Mouse (Mus musculus) lung, postnatal 25 days (tissue): ENCODE measurements around the gene Aagab.

Experiments
- DNase-seq: peaks from one replicate; pipeline ENCODE4 v3.0.0; 2022; ENCODE audit warnings: low spot score

The Aagab gene

DNA sequence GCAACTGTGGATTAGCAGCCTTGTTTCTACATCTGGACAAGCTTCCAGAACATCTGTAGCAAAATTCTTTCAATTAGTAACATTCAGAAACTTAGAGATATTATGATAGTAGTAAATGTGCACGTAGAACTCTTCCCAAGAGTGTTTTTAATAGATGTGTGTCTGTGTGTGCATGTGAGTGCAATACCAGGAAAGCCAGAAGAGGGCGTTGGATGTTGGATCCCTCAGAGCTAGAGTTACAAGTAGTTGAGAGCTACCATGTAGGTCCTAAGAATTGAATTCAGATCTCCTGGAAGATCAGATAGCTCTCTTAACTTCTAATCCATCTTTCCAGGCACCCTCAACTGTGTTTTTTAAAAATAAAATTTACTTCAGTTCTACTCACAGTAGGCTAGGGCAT is 4.1 kb downstream of the Aagab start:
- DNase-seq: no peak

DNA sequence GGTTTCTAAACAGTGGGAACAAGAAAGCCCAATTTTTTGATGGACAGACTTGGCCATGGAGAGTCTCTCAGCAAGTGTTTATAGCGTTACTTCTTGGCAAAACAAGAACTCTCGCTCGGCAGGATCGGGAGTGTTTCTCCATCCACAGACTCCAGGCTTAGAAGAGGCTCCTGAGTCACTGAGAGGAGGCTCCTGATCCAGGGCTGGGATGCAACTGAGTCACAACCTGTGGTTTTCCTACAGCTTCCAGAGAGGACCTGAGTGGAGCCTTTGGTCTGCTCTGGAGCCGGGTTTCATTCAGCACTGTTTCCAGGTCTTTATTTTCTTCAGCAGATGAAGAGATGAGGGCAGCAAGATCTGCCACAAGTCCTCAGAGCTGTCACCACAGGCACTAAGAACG is 5.5 kb downstream of the Aagab start:
- no peak for DNase-seq

DNA sequence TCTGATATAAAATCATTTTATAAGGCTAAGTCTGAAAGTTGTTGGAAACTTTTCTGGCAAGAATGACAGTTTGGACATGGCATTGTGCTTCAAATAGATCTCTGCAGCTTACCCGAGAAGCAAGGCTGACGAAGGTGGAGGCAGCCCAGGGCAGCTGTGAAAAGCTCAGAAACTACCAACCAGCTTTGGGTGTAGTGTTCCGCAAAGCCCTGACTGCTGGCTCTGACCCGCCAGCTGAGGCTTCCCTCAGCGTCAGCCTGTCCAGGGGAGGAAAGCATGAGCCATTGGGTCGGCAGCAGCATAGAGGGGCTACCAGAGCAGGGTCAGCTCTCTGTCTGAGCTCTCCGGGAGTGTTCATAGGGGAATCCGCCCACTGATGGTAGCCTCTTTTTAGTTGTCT is 6.8 kb downstream of the Aagab start:
- DNase-seq: no peak

GRCm38 (mm10) chr9:63609776-63610175 is 7.3 kb downstream of the Aagab start:
- DNase-seq: no peak

- no peak for DNase-seq
Measured at GRCm38 (mm10) chr9:63610231-63610630, 7.8 kb downstream of the Aagab start.

- DNase-seq: no peak
Measured at GRCm38 (mm10) chr9:63610841-63611366, 8.4 kb downstream of the Aagab start.

DNA sequence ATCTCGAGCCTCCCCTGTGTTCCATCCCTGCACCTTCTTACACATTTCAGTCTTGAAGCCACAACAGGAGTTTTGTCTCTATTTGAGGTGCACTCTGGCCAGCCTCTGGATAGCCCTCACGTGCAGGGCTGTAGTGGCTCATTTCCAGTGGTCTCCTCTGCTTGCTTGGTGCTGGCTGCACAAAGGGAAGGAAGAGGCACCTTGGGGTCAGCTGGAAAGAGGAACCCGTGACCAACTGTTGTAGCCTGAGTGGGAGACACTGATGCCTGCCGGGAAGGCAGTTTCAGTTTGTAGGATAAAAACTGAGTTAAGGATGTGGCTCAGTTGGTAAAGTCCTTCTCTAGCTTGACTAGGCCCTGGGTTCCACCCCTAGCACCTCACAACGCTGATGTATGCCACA is 9.5 kb downstream of the Aagab start:
- DNase-seq: no peak

- peak; percentile 32 for DNase-seq
Measured at GRCm38 (mm10) chr9:63612565-63613515, 10.4 kb downstream of the Aagab start.

DNA sequence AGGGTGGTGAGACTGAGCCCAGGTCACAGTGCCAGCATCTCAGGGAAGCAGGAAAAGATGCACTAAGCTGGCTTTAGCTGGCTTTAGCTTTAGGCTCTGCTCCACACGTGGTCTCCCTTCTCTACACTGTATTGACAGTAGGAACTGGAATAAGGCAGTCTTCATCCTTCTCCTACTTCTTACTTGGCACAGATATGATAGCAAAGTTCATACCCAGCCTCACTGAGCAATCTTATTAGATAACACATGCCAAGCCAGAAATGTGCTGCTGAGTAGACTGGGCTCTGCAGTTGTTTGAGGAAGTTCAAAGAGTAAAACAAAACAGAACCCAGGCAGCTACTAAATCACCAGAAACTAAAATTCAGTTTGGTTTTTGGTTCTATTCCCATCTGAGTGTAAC is 11.1 kb downstream of the Aagab start:
- DNase-seq: no peak

DNA sequence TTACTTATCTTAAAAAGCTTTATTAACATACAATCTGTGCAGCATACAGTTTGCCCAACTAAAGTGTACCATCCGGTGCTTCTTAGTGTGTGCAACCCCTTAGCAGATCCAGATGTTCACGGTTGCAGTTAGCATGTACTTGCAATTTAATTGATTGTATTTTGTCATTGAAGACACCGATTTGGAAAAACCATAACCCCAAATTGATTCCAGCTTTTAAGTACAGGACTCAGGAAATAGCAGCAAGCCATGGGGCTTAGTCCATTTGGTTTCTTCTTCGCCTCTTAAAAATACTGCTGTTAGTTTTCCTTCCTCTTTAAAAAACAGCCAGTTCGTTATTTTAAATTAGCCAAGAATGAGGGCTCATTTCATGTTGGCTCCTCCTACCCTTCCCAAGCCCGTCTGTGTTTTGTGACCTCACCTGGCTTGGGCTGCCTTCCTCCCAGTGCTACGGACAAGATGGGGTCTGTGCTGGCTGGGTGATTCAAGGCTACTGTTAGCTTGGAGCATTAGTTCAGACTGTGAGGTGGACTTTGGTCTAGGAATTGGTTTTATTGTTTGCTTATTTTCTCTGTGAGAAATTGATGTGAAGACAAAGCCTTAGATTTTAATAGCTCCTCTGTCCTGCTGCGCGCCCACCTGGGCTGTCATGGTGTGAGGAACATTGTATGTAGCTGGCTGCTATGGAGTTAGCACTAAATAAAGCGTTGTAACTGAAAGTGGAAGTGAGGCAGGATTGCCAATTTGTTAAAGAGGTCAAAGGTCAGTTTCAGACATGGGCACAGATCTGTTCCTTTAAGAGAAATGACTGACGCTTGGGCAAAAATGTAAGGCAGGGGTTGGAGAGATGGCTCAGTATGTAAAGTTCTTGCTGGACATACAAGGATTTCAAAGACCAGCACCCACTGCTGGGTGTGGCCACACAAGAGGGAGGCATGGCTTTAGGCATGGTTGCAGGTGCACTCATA is 11.8 kb downstream of the Aagab start:
- peak; percentile 31 for DNase-seq

- DNase-seq: no peak
Measured at GRCm38 (mm10) chr9:63617967-63618366, 15.5 kb downstream of the Aagab start.

DNA sequence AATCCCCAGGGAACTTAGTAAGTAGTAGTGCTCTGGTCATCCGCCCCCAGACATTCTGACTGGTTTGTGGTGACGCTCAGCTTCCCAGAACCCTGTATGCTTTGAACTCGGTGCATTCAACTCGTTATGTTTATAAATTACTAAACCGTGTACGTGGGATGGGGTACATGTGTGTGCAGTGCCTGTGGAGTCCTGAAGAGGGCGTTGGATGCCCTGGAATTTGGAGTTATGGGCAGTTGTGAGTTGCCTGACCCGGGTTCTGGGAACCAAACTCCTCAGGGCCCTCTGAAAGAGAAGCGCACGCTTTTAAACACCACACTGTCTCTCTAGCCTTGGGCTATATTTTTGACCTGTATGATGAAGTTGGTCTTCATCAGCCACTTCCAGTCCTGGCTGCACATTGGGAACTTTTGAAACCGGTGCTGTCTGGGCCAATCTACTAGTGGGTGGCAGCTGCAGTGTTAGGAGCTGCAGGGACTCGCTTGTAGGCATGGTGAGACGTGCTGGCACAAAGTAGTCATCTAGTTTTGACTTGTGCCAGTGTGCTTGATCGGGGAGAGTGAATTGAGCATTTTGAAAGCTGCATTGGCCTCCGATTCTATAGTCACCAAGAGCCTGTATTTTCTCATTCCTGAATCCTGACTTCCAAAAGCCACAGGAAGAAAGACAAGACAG is 21.6 kb downstream of the Aagab start:
- DNase-seq: no peak

DNA sequence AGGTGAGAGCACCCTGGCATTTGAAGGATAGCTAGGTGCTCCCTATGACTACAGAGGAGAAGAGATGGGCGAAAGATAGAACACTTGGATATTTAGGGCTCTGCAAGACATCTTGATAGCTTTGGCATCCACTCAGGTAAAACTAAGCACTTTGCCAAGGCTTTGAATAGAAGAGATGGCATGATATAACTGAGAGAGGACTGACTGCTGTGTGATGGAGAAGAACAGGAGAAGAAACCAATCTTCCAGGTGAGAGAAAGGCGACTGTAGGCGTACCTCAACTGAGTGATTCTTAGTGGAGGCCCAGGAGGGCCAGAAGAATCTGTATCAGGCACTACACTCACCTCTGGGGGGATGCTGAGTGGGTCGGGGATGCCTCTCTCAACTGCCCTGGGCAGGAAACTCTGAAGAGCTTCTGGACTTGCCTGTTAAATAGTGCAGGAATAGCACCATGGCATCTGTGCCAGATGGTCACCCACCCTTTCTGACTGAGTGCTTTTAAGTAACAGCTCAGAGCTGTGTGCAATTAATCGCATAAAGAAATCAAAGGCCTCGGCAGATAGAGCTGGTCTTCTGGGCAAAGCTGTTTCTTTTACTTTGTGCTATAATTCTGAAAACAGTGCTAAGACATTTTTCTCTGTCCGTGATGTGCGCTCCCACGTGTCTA is 22.8 kb downstream of the Aagab start:
- no peak for DNase-seq

DNA sequence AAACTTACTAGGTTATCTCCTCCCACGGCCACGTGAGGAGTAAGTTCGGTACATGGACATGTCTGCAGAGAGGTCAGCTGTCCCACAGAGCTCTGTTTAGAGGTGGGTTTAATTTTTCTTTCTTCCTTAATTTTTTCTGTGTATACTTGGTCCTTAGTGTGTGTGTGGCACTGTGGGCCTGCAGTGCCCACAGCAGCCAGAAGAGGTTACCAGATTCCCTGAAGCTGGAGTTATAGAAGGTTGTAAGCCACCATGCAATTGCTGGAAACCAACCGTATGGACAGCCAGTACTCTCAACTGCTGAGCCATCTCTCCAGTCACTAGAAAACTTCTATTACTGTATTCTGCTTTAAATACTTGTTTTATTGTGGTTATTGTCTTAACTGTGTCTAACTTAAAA is 29.6 kb downstream of the Aagab start:
- DNase-seq: no peak

- peak; percentile 46 for DNase-seq
Measured at GRCm38 (mm10) chr9:63632924-63633323, 30.5 kb downstream of the Aagab start.

DNA sequence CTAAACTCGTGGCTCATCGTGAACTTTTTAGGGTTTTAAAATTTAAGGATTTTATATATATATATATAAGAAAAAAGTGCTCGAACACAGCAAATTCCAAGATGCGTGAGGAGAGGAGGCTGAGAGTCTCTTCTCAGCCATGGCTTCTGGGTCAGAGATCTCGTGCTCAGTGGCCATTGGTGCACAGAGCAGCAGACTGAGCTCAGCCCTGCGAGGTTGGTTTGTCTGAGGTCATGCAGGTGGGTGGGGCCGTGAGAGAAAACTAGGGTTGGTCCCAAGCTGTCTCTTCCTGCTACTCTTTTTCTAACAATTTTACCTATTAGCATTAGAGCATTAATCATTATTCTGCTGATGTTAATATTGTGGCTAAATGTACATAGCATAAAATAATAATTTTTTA is 30.9 kb downstream of the Aagab start:
- DNase-seq: no peak

DNA sequence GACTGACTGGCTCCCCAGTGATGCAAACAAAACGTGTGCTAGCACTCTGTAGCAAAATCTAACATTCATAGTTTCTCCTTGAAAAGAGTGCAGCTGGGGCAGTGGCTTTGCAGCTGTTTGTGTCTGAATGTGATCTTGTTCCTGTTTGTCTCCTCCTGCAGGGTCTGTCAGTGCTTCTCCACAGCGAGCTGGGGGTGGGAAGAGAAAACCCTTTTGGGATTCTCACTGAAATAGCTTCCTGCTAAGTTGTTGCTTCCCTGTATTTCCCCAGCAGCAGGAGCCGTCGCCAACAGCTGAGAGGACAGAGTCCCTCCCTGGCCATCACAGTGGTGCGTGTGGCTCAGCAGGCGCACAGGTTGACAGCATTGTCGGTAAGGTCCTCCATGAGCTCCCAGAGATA is 33.7 kb downstream of the Aagab start:
- no peak for DNase-seq

DNA sequence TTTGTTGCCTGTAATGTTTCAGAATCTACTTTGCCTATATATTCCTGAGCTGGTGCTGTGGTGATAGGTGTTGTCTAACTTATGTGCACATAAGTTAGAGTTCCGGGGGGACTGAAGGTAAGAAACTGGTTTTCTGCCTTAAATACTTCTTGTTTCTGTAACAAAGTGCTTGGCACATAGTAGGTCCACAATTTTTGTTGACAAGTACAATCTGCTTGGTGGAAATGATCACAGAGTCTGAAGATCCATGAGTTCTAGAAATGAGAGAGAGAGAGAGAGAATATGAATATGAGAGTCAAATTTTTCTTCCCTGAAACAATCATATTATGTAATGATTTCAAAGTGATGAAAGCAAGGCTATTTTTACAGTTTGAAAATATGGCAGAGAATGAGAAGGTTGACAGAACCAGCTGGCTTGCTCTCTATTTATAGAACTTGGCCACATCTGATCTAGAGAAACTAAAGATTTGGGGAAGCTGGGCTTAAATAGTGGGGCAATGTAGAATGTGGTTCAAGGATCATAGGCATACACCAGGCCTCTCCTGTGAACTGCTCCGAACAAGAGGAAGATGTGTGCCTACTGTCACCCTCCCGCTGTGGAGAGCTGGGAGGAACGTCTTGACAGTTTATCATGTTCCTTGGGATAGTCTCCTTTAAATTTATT is 39.7 kb downstream of the Aagab start:
- DNase-seq: peak; percentile 14

DNA sequence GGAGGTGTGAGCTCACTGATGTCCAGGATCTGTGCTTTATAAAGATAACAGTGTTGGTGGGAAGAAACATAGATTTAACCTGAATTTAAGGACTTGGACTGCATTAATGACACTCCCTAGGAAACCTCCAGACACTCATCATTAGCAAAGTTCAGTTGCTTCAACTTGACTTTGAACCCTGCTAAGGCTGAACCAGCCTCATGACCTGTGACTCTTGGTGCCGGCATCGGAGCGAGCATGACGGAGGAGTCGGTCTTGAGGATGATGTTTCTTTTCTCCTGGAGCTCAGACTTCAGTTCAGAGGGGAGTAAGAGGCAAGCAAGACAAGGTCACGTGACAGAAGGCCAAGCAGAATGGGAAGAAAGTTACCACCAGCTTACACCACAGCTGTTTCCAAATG is 41.6 kb downstream of the Aagab start:
- no peak for DNase-seq

DNA sequence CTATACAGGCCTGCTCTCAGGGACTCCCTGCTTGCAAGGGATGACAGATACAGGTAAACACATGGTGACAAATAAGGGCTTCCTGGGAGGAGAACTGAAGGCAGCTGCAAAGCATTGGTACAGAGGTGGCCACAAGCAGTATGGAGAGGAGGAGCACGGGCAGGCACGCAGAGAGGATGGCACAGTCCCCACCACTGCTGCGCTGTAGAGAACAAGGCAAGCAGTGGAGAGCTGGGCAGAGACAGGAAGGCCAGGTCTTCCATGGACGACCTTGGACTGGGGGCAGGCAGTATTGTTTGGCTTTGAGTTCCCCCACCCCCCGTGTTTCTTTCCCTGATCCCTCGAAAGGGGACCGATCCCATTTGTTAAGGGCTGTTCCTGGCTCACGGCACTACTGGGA is 42.6 kb downstream of the Aagab start:
- DNase-seq: no peak
